Mouse (Mus musculus): Measurements from ENCODE around the gene Madd. TPM values are rescaled to one million over a fixed set of nuclear protein-coding genes. Genes with fewer than 3 reads are reported as not detected.

Gene Madd
- total RNA-seq (2014; rRNA removed; ENCODE audit: low replicate concordance), result 2.1 and 4.3 TPM in 2 replicates
- 2.4 TPM in 2 replicates for polyA plus RNA-seq (2015; fragmentation: Nextera tagmentation; extraction: Ambion mirVana)

DNA sequence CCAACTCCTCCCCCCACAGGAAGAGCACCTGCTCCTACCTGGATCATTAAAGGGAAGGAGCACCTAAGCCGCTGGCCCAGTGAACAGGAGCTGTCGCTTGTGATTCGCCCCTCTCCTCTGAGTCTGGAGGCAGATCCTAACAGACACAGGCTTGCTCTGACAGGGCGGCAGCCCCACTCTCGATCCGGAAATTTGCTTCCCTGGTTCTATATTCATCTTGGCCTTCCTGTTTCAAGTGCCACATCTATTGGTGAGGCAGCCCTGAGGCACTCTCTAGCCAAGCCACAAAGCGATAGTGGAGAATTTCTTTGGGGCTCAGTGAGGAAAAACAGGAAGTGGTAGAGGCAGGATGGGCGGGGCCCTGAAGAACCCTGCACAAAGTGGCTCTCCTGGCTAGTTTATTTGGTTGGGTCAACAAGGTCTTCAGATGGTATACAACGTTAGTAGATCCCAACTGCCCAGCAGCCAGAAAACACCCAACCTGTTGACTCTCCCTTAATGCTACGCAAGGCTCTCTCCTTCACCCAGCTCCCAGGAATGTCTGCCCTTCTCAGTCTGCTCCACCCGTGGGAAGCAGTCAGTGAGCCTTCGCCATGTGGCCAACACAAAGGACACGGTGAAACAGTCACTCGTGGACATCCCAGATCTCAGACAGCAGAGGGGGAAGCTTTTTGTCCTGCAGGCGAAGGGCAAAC is at the start of gene Madd:
Gene Madd, minus strand, starts transcription at position 127 of the 695 bp plus-strand sequence.
- peak within 1 kb of the TSS; percentile 72 for H3K4me3 ChIP-seq (ENCODE audit: low read depth, low read length)
- H3K27me3 ChIP-seq (ENCODE audit: control insufficient read depth, insufficient read depth, low read length), result no peaks in the 10 kb centered on the region; the same call in 1 of the 2 replicates
- H3K9ac ChIP-seq (replicated peaks; ENCODE audit: low read depth, low read length), result peak within 1 kb of the TSS; percentile 53
- ATAC-seq (ENCODE audit: insufficient read depth, low read depth), result no peak
- TF ChIP-seq EP300 (IDR thresholded peaks at IDR 0.05; ENCODE audit: low read depth) (no peak), CTCF (IDR thresholded peaks at IDR 0.05; ENCODE audit: low read depth) (no peak)
- H3K9me3 ChIP-seq (replicated peaks; ENCODE audit: control insufficient read depth, low read length), result no peaks in the 10 kb centered on the region
- no peaks in the 10 kb centered on the region for H3K36me3 ChIP-seq (replicated peaks; ENCODE audit: control insufficient read depth, insufficient read depth, low read length)
- no peak for DNase-seq (ENCODE audit: low spot score)
- peak within 1 kb of the TSS; percentile 57 for H3K27ac ChIP-seq (ENCODE audit: low read depth)
- H3K4me2 ChIP-seq (ENCODE audit: low read depth, low read length), result peak within 1 kb of the TSS; percentile 96
- H3K4me1 ChIP-seq (ENCODE audit: control insufficient read depth, insufficient read depth), result no peaks in the 10 kb centered on the region
- 62% methylated on average over 15 of the region's 15 CpGs for WGBS

DNA sequence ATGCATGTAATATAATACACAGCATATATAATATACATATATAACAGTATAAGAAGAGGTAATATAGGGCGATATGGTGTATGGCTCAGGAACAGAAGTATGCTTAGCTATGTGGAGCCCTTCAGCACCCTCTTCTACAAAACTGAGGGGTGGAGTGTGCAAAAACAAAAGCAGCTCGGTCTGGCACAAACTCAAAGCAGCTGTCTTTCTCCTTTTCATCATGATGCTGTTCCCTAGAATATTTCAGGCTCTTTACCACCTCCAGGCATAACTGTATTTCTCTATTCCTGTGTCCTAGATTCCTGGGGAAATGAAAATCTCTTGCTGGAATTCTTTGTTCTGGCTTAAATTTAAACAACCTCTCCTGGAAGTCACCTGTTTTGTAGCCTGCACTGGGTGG is 46.1 kb upstream of the Madd start:
- no peak for TF ChIP-seq CTCF (IDR thresholded peaks at IDR 0.05; ENCODE audit: low read depth)
- no peak for TF ChIP-seq EP300 (IDR thresholded peaks at IDR 0.05; ENCODE audit: low read depth)
- Histone ChIP-seq H3K9me3 (replicated peaks; ENCODE audit: control insufficient read depth, low read length) (no peaks in the 10 kb centered on the region), H3K9ac (replicated peaks; ENCODE audit: low read depth, low read length) (no peak overlapping the region), H3K27me3 (ENCODE audit: control insufficient read depth, insufficient read depth, low read length) (no peaks in the 10 kb centered on the region), H3K36me3 (replicated peaks; ENCODE audit: control insufficient read depth, insufficient read depth, low read length) (0 out of 2 replicates have a peak, but pooled peaks cover 5% of the 10 kb centered on the region), H3K4me2 (ENCODE audit: low read depth, low read length) (no peak overlapping the region), H3K4me1 (ENCODE audit: control insufficient read depth, insufficient read depth) (no peaks in the 10 kb centered on the region), H3K4me3 (ENCODE audit: low read depth, low read length) (no peak overlapping the region), H3K27ac (ENCODE audit: low read depth) (no peak overlapping the region)
- no peak for ATAC-seq (ENCODE audit: insufficient read depth, low read depth)
- WGBS, result 72% methylated on average over 2 of the region's 2 CpGs
- DNase-seq (ENCODE audit: low spot score), result no peak

DNA sequence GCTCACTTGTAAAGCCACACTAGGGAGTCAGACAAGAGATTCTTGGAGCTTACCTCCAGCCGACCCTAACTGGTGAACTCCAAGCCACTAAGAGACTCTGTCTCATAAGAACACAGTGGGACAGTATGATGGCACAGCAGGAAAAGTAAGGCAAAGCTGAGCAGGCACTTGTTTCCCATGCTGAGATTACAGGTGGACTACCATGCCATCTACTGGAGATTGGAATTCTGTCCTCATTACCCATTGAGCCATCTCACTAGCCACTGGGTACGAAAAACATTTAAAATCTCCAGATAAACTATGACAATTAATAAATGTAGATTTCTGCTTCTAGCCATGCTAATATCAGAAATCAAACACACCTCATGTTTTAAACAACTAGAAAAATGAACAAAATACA is 40.0 kb upstream of the Madd start:
- Histone ChIP-seq H3K9ac (replicated peaks; ENCODE audit: low read depth, low read length) (no peak overlapping the region), H3K36me3 (replicated peaks; ENCODE audit: control insufficient read depth, insufficient read depth, low read length) (no peaks in the 10 kb centered on the region), H3K4me2 (ENCODE audit: low read depth, low read length) (no peak overlapping the region), H3K4me3 (ENCODE audit: low read depth, low read length) (no peak overlapping the region), H3K27me3 (ENCODE audit: control insufficient read depth, insufficient read depth, low read length) (no peaks in the 10 kb centered on the region), H3K4me1 (ENCODE audit: control insufficient read depth, insufficient read depth) (no peaks in the 10 kb centered on the region), H3K27ac (ENCODE audit: low read depth) (no peak overlapping the region), H3K9me3 (replicated peaks; ENCODE audit: control insufficient read depth, low read length) (no peaks in the 10 kb centered on the region)
- DNase-seq (ENCODE audit: low spot score) (no peak), ATAC-seq (ENCODE audit: insufficient read depth, low read depth) (no peak)
- 76% methylated on average over 2 of the region's 2 CpGs for WGBS
- 0 out of 2 replicates have a peak, but pooled peaks have one; percentile 12 for TF ChIP-seq CTCF (IDR thresholded peaks at IDR 0.05; ENCODE audit: low read depth)
- TF ChIP-seq EP300 (IDR thresholded peaks at IDR 0.05; ENCODE audit: low read depth), result no peak

DNA sequence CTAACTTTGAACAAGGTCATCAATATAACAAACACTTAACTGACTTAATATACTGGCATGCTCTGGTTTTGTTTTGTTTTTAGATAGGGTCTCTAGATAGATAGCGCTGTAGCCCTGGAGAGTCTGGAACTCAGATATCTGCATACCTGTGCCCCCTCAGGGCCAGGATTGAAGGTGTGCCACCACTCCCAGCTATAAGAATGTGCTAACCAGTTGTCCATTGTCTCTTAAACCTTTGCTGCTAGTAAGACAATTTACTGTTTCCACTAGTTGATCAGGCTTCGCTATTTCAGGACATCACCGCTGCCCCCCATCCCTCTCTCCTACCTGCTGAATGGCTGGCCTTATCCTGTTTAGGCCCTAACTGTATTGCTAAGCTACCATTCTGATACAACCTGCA is 36.9 kb upstream of the Madd start:
- no peak overlapping the region for H3K9ac ChIP-seq (replicated peaks; ENCODE audit: low read depth, low read length)
- WGBS, result 88% methylated on average over 3 of the region's 3 CpGs
- H3K9me3 ChIP-seq (replicated peaks; ENCODE audit: control insufficient read depth, low read length), result no peaks in the 10 kb centered on the region
- 0 out of 2 replicates have a peak, but pooled peaks cover 3% of the 10 kb centered on the region for H3K36me3 ChIP-seq (replicated peaks; ENCODE audit: control insufficient read depth, insufficient read depth, low read length)
- no peak for ATAC-seq (ENCODE audit: insufficient read depth, low read depth)
- no peaks in the 10 kb centered on the region for H3K4me1 ChIP-seq (ENCODE audit: control insufficient read depth, insufficient read depth)
- H3K27me3 ChIP-seq (ENCODE audit: control insufficient read depth, insufficient read depth, low read length), result no peaks in the 10 kb centered on the region
- no peak overlapping the region for H3K4me2 ChIP-seq (ENCODE audit: low read depth, low read length)
- no peak for DNase-seq (ENCODE audit: low spot score)
- H3K4me3 ChIP-seq (ENCODE audit: low read depth, low read length), result no peak overlapping the region
- H3K27ac ChIP-seq (ENCODE audit: low read depth), result no peak overlapping the region
- TF ChIP-seq CTCF (IDR thresholded peaks at IDR 0.05; ENCODE audit: low read depth), result no peak
- TF ChIP-seq EP300 (IDR thresholded peaks at IDR 0.05; ENCODE audit: low read depth), result no peak

DNA sequence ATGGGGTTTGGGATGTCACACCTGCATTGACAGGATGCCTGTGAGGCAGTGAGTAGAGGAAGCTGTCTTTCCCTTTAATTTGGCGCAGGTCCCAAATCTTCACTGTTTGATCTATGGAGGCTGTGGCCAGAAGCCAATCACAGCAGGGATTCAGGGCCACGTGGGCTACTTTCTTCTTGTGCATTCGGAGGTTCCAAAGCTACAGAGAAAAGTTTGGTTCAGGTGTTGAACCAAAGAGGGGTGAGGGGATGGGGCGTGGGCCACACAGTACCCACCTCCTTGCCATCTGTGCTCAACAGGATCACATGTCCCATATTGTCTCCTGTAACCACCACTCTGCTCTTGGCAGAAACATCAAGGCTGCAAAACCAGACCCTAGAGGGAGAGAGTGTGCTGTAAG is 33.4 kb upstream of the Madd start:
- Histone ChIP-seq H3K36me3 (replicated peaks; ENCODE audit: control insufficient read depth, insufficient read depth, low read length) (peaks cover 17% of the 10 kb centered on the region), H3K27ac (ENCODE audit: low read depth) (no peak overlapping the region), H3K9me3 (replicated peaks; ENCODE audit: control insufficient read depth, low read length) (no peaks in the 10 kb centered on the region), H3K9ac (replicated peaks; ENCODE audit: low read depth, low read length) (no peak overlapping the region), H3K27me3 (ENCODE audit: control insufficient read depth, insufficient read depth, low read length) (no peaks in the 10 kb centered on the region), H3K4me3 (ENCODE audit: low read depth, low read length) (no peak overlapping the region), H3K4me1 (ENCODE audit: control insufficient read depth, insufficient read depth) (no peaks in the 10 kb centered on the region), H3K4me2 (ENCODE audit: low read depth, low read length) (no peak overlapping the region)
- 67% methylated on average over 4 of the region's 4 CpGs for WGBS
- ATAC-seq (ENCODE audit: insufficient read depth, low read depth) (no peak), DNase-seq (ENCODE audit: low spot score) (no peak)
- TF ChIP-seq EP300 (IDR thresholded peaks at IDR 0.05; ENCODE audit: low read depth) (no peak), CTCF (IDR thresholded peaks at IDR 0.05; ENCODE audit: low read depth) (no peak)

DNA sequence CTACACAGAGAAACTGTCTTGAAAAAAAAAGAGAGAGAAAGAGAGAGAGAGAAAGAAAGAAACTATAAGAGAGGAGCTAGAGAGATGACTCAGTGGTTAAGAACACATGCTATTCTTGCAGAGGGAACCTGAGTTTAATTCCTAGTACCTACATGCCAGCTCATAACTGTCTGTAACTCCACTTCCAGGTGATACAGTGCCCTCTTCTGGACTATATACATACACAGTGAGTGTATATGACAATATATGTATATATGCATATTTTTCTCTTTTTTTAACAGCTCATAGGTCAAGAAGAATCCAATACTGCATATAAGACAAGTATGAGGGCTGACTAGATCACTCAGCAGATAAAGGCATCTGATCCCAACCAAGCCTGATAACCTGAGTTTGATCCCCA is 29.7 kb upstream of the Madd start:
- TF ChIP-seq EP300 (IDR thresholded peaks at IDR 0.05; ENCODE audit: low read depth) (no peak), CTCF (IDR thresholded peaks at IDR 0.05; ENCODE audit: low read depth) (no peak)
- Histone ChIP-seq H3K27ac (ENCODE audit: low read depth) (no peak overlapping the region), H3K4me2 (ENCODE audit: low read depth, low read length) (no peak overlapping the region), H3K27me3 (ENCODE audit: control insufficient read depth, insufficient read depth, low read length) (no peaks in the 10 kb centered on the region), H3K9me3 (replicated peaks; ENCODE audit: control insufficient read depth, low read length) (no peaks in the 10 kb centered on the region), H3K4me3 (ENCODE audit: low read depth, low read length) (no peak overlapping the region), H3K36me3 (replicated peaks; ENCODE audit: control insufficient read depth, insufficient read depth, low read length) (peaks cover 52% of the 10 kb centered on the region), H3K4me1 (ENCODE audit: control insufficient read depth, insufficient read depth) (no peaks in the 10 kb centered on the region), H3K9ac (replicated peaks; ENCODE audit: low read depth, low read length) (no peak overlapping the region)
- no peak for DNase-seq (ENCODE audit: low spot score)
- ATAC-seq (ENCODE audit: insufficient read depth, low read depth), result no peak

Data from heart, postnatal 0 days (tissue).